Mouse (Mus musculus) liver, embryonic 16.5 days (tissue): ENCODE results near the gene Slc8a3. TPM values are rescaled to one million over a fixed set of nuclear protein-coding genes. Genes with fewer than 3 reads are reported as not detected.

Experiments
- ATAC-seq: fragments of 200-750 bp; cut with Nextera tagmentation; 2 replicates; pipeline ENCODE4 v1.8.0; 2017; ENCODE audit warnings: low read depth, mild to moderate bottlenecking, moderate number of reproducible peaks, moderate library complexity
- H3K27ac ChIP-seq: fragments of 300-500 bp; sonication (generic); 2 replicates; pipeline ENCODE4 v1.5.1; 2014; ENCODE audit warnings: mild to moderate bottlenecking, low read length
- H3K27me3 ChIP-seq: fragments of 300-500 bp; sonication (generic); 2 replicates; pipeline ENCODE4 v1.6.1; 2014; ENCODE audit warnings: low read depth, low read length, mixed read lengths; ENCODE audit not compliant: control insufficient read depth, insufficient read depth
- H3K36me3 ChIP-seq: fragments of 300-500 bp; sonication (generic); 2 replicates; pipeline ENCODE4 v1.6.1; 2014; ENCODE audit warnings: mild to moderate bottlenecking; ENCODE audit not compliant: control insufficient read depth, insufficient read depth
- H3K4me1 ChIP-seq: fragments of 300-500 bp; sonication (generic); 2 replicates; pipeline ENCODE4 v1.6.1; 2014; ENCODE audit warnings: low read depth, low read length, mixed read lengths; ENCODE audit not compliant: control insufficient read depth
- H3K4me2 ChIP-seq: fragments of 300-500 bp; sonication (generic); 2 replicates; pipeline ENCODE4 v1.6.1; 2014; ENCODE audit warnings: low read depth, low read length, mixed read lengths
- H3K4me3 ChIP-seq: fragments of 300-500 bp; sonication (generic); 2 replicates; pipeline ENCODE4 v1.5.1; 2014; ENCODE audit warnings: low read depth, mild to moderate bottlenecking, low read length
- H3K9ac ChIP-seq: fragments of 300-500 bp; sonication (generic); 2 replicates; pipeline ENCODE4 v1.6.1; 2014; ENCODE audit warnings: low read depth, low read length
- H3K9me3 ChIP-seq: fragments of 300-500 bp; sonication (generic); replicated peaks from 2 replicates; pipeline ENCODE4 v1.6.1; 2016; ENCODE audit warnings: low read length; ENCODE audit not compliant: control insufficient read depth
- WGBS: fragments of 180-500 bp; shearing (Covaris S2); extraction: QIAGEN DNeasy Blood & Tissue Kit; methylation state at CpG from one replicate; pipeline ENCODE4 v1.1.7; 2014; ENCODE audit not compliant: insufficient replicate concordance; 5-methylcytosine and 5-hydroxymethylcytosine counted together
- polyA plus RNA-seq: library from polyadenylated mRNA; unstranded; fragments of >200 nt; fragmentation: Nextera tagmentation; extraction: Ambion mirVana; gene quantifications from 2 replicates; pipeline ENCODE4 v1.2.1, GENCODE M21; 2015

The Slc8a3 gene
- polyA plus RNA-seq, 1 experiment from 2014 or later = 0.04 TPM

DNA sequence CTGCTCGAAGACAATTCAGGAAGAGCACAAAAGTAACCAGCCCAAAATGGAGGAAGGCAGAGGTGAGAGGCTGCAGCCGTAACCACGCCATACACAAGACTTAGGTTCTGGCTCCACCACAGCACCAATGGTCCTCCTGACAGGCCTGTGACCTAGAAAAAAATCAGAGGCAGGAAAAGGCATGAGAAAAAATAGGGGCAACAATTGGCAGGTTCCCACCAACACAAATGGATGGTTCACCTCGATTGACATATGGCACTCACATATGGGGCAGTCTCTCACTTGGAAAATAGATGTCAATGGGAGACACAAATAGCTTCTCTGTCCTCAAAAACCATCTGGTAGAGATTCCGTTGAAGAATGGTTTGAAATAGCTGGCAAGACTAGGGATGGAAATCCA, 17.0 kb downstream of the Slc8a3 start:
- Histone ChIP-seq H3K4me1 (no peaks in the 10 kb centered on the region), H3K4me3 (no peak overlapping the region), H3K9me3 (no peaks in the 10 kb centered on the region), H3K36me3 (no peaks in the 10 kb centered on the region), H3K9ac (no peak overlapping the region), H3K4me2 (no peak overlapping the region), H3K27ac (no peak overlapping the region), H3K27me3 (no peaks in the 10 kb centered on the region)
- WGBS = 62% methylated on average over 5 of the region's 5 CpGs
- ATAC-seq = no peak

DNA sequence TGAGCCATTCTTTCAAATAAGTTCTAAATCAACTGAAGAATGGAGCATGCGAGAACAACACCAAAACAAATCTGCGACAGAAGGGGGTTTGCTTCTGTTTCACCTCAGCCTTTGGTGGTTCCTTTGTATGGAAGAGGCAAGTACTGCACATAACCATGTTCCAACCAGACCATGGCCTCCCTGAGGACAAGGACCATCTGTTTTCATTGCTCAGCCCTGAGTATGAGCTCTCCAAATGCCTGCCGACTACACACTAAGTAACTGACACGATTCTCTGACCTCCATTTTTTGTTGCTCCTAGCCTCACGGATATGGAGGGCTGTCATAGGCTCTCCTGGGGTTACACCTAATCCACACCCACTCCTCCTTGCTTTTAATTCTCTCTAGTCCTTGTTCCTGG, 29.4 kb downstream of the Slc8a3 start:
- H3K4me1 ChIP-seq = no peaks in the 10 kb centered on the region
- no peak for ATAC-seq
- H3K27me3 ChIP-seq = no peaks in the 10 kb centered on the region
- whole genome bisulfite sequencing = 68% methylated on average over 5 of the region's 5 CpGs
- H3K9me3 ChIP-seq = no peaks in the 10 kb centered on the region
- H3K36me3 ChIP-seq = no peaks in the 10 kb centered on the region
- H3K4me3 ChIP-seq = no peak overlapping the region
- H3K27ac ChIP-seq = no peak overlapping the region
- no peak overlapping the region for H3K9ac ChIP-seq
- no peak overlapping the region for H3K4me2 ChIP-seq

DNA sequence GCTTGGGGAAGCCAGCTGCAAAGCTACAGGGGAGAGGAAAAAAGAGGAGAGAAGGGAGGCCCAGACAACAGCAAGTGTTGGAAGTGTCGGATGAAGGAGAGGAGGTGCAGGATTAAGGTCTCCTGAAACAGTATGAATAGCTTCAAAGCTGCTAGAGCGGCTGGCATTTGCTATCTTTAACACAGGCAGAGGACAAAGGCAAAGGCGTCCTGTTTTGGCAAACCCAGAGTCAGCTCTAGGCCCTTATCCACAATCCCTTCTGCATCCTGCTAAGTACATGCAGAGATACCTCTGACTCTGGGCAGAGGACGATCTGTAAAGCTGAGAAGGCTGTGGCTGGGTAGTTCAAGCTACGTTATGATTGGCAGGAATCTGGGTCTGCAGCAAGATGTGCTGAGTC, 38.4 kb downstream of the Slc8a3 start:
- Histone ChIP-seq H3K4me1 (no peaks in the 10 kb centered on the region), H3K27ac (no peak overlapping the region), H3K4me3 (no peak overlapping the region), H3K4me2 (no peak overlapping the region), H3K9me3 (no peaks in the 10 kb centered on the region), H3K27me3 (no peaks in the 10 kb centered on the region), H3K36me3 (no peaks in the 10 kb centered on the region), H3K9ac (no peak overlapping the region)
- WGBS = 31% methylated on average over 5 of the region's 5 CpGs
- no peak for ATAC-seq

GRCm38 (mm10) chr12:81278031-81278430, 54.9 kb downstream of the Slc8a3 start:
- WGBS = 54% methylated on average over 2 of the region's 2 CpGs
- H3K36me3 ChIP-seq = no peaks in the 10 kb centered on the region
- H3K27me3 ChIP-seq = no peaks in the 10 kb centered on the region
- no peak overlapping the region for H3K9ac ChIP-seq
- H3K9me3 ChIP-seq = no peaks in the 10 kb centered on the region
- no peak for ATAC-seq
- no peak overlapping the region for H3K4me2 ChIP-seq
- no peak overlapping the region for H3K27ac ChIP-seq
- H3K4me3 ChIP-seq = no peak overlapping the region
- no peaks in the 10 kb centered on the region for H3K4me1 ChIP-seq

- no peak overlapping the region for H3K4me3 ChIP-seq
- no peaks in the 10 kb centered on the region for H3K9me3 ChIP-seq
- ATAC-seq = no peak
- 48% methylated on average over 4 of the region's 4 CpGs for WGBS
- no peaks in the 10 kb centered on the region for H3K27me3 ChIP-seq
- no peaks in the 10 kb centered on the region for H3K36me3 ChIP-seq
- H3K9ac ChIP-seq = no peak overlapping the region
- no peak overlapping the region for H3K4me2 ChIP-seq
- no peaks in the 10 kb centered on the region for H3K4me1 ChIP-seq
- H3K27ac ChIP-seq = no peak overlapping the region
These were observed 58.4 kb downstream of the Slc8a3 start for GRCm38 (mm10) chr12:81274616-81275015.

DNA sequence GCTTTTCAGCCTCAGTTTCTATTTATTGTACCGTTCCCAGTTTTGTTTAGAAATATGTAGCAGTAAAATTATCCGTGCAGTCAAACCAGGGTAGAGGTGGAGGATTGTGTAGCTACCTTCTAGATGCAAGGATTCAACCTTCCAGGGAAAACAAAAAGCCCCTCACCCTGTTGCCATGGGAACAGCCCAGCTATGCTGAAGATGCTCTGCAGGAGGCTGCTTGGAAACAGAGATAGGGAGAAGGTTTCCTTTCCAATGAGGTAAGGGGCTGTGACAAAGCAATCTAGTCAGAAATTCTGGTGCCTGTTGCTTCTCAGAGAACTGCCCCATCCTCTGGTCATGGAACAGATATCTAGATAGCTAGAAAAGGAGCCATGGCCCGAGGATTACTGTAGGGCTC, 59.6 kb downstream of the Slc8a3 start:
- no peak overlapping the region for H3K9ac ChIP-seq
- H3K27ac ChIP-seq = no peak overlapping the region
- no peak for ATAC-seq
- H3K36me3 ChIP-seq = no peaks in the 10 kb centered on the region
- 33% methylated on average over 3 of the region's 3 CpGs for WGBS
- H3K27me3 ChIP-seq = no peaks in the 10 kb centered on the region
- H3K9me3 ChIP-seq = no peaks in the 10 kb centered on the region
- H3K4me2 ChIP-seq = no peak overlapping the region
- H3K4me3 ChIP-seq = no peak overlapping the region
- no peaks in the 10 kb centered on the region for H3K4me1 ChIP-seq

- H3K4me3 ChIP-seq = no peak overlapping the region
- 66% methylated on average over 5 of the region's 5 CpGs for WGBS
These were observed 63.7 kb downstream of the Slc8a3 start for GRCm38 (mm10) chr12:81269246-81269645.

DNA sequence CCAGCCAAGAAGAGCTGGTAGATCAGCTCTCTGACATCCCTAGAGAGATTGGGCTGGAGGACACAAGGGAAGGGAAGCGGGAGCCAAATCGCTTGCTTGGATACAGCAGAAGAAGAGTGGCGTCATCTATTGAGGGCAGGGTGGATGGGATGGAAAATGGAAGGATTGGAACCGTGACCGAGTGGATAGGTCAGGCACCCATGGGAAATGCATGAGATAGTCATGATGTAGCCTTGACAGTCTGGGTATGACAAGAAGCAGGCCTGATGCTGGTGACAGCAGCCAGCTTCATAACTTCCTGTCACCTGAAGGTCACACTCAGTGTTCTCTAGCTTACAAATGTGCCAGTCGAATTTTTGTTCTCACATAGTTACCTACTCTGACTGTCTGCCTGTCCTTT, 70.2 kb downstream of the Slc8a3 start:
- H3K27me3 ChIP-seq = no peaks in the 10 kb centered on the region
- no peaks in the 10 kb centered on the region for H3K4me1 ChIP-seq
- no peak overlapping the region for H3K4me2 ChIP-seq
- H3K27ac ChIP-seq = no peak overlapping the region
- no peaks in the 10 kb centered on the region for H3K36me3 ChIP-seq
- H3K4me3 ChIP-seq = no peak overlapping the region
- no peak overlapping the region for H3K9ac ChIP-seq
- no peak for ATAC-seq
- no peaks in the 10 kb centered on the region for H3K9me3 ChIP-seq
- WGBS = 63% methylated on average over 6 of the region's 6 CpGs

More at GRCm38 (mm10) chr12:81269246-81269645, 63.7 kb downstream of the Slc8a3 start:
- Histone ChIP-seq H3K9me3 (no peaks in the 10 kb centered on the region), H3K4me2 (no peak overlapping the region), H3K9ac (no peak overlapping the region), H3K27ac (no peak overlapping the region), H3K4me1 (no peaks in the 10 kb centered on the region), H3K36me3 (no peaks in the 10 kb centered on the region), H3K27me3 (no peaks in the 10 kb centered on the region)
- no peak for ATAC-seq

GRCm38 (mm10) chr12:81258215-81258614, 74.8 kb downstream of the Slc8a3 start:
- no peak overlapping the region for H3K27ac ChIP-seq

DNA sequence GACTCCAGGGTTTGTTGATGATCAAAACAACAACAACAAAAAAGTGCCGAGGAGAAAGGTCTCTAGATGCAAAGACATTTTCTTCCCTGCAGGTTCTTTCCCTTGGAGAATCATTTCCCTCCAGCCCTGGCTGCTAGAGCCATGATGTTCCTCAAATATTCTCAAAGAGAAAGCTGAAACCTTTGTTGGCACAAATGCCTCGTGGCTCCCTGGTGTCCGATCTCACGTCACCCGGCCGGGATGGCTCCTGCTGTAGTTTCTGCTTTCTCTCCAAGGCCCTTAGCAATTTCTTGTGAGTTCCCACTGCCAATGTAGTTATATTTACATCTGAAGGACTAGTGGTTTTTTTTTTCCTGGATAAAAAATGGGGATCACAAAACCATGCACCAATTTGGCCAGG, 87.6 kb downstream of the Slc8a3 start:
- Histone ChIP-seq H3K4me3 (no peak overlapping the region), H3K9me3 (no peaks in the 10 kb centered on the region), H3K27ac (no peak overlapping the region), H3K27me3 (no peaks in the 10 kb centered on the region), H3K4me2 (no peak overlapping the region), H3K4me1 (no peaks in the 10 kb centered on the region), H3K9ac (no peak overlapping the region), H3K36me3 (no peaks in the 10 kb centered on the region)
- WGBS = 65% methylated on average over 6 of the region's 6 CpGs
- ATAC-seq = no peak

More at GRCm38 (mm10) chr12:81258215-81258614, 74.8 kb downstream of the Slc8a3 start:
- H3K27me3 ChIP-seq = no peaks in the 10 kb centered on the region
- WGBS = 50% methylated on average over 3 of the region's 3 CpGs
- no peaks in the 10 kb centered on the region for H3K9me3 ChIP-seq
- H3K9ac ChIP-seq = no peak overlapping the region
- H3K4me2 ChIP-seq = no peak overlapping the region
- H3K4me1 ChIP-seq = no peaks in the 10 kb centered on the region
- H3K36me3 ChIP-seq = no peaks in the 10 kb centered on the region
- peak; percentile 70 for ATAC-seq
- no peak overlapping the region for H3K4me3 ChIP-seq
